Mouse (Mus musculus) brain, embryonic 14.5 days (tissue): ENCODE results near the gene AC124108.1.
"Not testable (repeated sequence)": the region's sequence is repeated elsewhere in the genome, so short reads cannot be mapped to it uniquely, and the experiment has no call there.

Experiments used
- CTCF ChIP-seq: fragments of 200-500 bp; IDR thresholded peaks from 2 replicates; pipeline ENCODE4 v1.5.1; 2012; ENCODE audit warnings: inconsistent platforms, mild to moderate bottlenecking, moderate library complexity, borderline replicate concordance; ENCODE audit not compliant: insufficient read depth, insufficient read length; ENCODE audit errors: extremely low read depth
- POLR2A ChIP-seq: fragments of 200-500 bp; IDR thresholded peaks from 2 replicates; pipeline ENCODE4 v1.6.1; 2012; ENCODE audit warnings: mild to moderate bottlenecking, inconsistent platforms, borderline replicate concordance; ENCODE audit not compliant: poor library complexity, insufficient read depth, insufficient read length, severe bottlenecking; ENCODE audit errors: extremely low read depth

DNA sequence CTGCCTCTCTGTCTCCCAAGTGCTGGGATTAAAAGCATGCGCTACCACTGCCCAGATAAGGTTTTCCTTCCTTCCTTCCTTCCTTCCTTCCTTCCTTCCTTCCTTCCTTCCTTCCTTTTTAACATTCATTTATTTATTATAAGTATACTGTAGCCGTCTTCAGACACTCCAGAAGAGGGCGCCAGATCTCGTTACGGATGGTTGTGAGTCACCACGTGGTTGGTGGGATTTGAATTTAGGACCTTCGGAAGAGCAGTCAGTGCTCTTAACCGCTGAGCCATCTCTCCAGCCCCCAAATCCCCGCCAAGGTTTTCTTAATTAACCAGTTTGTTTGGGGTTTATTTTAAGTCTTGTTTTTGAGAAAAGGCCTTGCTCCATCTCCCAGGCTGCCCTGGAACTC, 28.6 kb upstream of the AC124108.1 start:
- TF ChIP-seq POLR2A: not testable (repeated sequence)
- peak; percentile 18; the same call in 1 of the 2 replicates for TF ChIP-seq CTCF
